Mouse (Mus musculus): Measurements from ENCODE around the gene Grn. TPM values are rescaled to one million over a fixed set of nuclear protein-coding genes. Genes with fewer than 3 reads are reported as not detected.
A peak's percentile ranks its signal among the peaks of the same experiment; 100 is the strongest.
"Not testable (repeated sequence)": the region's sequence is repeated elsewhere in the genome, so short reads cannot be mapped to it uniquely, and the experiment has no call there.

Gene Grn
- 10 to 100 TPM; 58.3 to 60.1 TPM for total RNA-seq (2021)

DNA sequence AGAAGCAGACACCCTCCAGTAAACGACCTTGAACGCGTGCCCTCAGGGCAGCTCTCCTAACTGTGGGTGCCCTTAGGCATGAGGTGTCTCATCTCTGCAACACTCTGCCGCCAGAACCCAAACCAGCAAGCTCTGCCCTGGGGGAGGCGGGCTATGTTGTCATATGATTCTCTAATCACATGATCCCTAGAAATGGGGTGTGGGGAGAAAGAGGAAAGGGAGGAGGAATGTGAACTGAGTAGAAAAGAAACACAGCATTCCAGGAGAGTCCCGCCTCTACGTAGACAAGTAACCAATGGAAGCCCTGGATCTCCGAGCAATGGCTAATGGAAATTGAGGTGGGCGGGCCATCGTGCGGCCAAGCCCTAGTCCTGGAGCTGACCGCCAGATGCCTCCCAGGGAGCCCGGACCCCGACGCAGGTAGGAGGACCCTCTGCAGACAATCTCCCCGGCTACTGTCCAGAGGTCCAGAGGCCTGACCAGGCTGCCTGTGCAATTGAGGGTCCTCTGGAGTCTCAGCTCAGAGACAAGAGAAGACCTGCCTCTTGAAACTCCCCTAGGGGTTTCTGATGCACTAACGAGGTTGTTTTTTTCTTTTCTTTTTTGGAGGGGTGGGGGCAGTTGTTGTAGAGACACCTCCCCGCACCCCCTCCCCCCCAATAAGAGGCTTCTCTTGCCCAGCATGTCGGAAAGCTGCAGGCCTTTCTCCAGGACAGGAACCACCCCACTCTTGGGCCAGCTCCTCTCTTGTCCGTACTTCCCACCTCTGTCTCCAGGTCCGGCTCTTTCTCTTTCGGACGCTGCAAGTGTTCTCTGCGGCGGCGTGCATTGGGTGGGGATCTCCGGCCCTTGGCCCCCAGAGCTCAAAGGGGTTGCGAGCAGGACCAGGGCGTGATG, at the start of gene Grn:
Gene Grn, plus strand, starts transcription at position 195 of the 897 bp plus-strand sequence.
- peak; percentile 85 to 88 for DNase-seq (ENCODE audit: low spot score in 2 of 2)
- intact Hi-C loops (cut with DNase I): loop anchor here (2.0 to 5.0 kb wide), 2 partner anchors 122 to 228 kb away; no protein-coding TSS in a partner anchor

DNA sequence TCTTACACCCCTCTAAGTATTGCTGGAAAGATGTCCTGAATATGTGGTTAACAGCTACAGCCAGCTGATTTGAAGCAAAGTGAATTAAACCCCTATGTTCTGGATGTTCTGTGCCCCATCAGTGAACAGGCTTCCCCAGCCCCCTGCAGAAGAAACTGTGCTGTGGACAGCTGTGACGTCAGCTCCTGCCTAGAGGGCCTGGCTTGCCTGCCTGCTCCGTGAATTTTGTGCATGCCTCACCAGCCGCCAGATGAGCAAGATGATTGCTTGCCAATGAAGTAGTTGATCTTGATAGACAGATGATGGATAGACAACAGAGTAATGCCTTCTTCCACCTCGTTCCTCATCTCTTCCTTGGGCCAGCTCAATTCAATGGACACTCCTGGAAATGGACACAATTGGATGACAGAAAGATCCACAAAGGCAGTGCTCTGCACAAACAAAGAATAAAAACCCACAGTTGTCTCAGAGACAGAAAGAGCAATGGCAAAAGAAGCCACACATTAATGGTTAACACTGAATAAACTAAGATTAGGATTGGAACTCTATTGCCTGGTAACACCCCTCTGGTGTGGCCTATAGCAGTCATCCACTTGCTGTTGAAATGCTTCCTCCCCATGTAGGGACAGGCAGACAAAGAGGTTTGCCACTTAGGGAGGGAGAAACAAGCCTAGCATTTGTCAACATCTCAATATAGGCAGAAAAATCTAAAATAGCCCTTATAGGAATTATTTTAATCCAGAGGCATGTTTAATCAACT, 48.6 kb upstream of the Grn start:
- DNase-seq (ENCODE audit: low spot score in 2 of 2): no peak
- intact Hi-C loops (cut with DNase I): no loop called here

DNA sequence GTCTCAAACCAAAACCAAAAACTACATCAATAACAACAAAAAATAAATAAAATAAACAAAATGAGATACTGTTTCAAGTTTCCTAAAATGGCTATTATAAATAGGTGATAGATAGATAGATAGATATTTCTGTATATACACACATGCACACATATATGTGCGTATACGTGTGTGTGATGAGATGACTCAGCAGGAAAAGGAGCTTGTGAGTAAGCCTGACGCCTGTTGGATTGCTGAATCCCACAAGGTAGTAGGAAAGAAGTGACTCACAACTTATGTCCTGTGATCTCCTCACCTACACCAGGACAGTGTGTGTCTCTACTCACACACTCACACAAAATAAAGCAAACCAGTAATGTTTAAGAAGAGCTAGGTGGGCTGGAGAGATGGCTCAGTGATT, 47.3 kb upstream of the Grn start:
- no peak for DNase-seq (ENCODE audit: low spot score in 2 of 2)

DNA sequence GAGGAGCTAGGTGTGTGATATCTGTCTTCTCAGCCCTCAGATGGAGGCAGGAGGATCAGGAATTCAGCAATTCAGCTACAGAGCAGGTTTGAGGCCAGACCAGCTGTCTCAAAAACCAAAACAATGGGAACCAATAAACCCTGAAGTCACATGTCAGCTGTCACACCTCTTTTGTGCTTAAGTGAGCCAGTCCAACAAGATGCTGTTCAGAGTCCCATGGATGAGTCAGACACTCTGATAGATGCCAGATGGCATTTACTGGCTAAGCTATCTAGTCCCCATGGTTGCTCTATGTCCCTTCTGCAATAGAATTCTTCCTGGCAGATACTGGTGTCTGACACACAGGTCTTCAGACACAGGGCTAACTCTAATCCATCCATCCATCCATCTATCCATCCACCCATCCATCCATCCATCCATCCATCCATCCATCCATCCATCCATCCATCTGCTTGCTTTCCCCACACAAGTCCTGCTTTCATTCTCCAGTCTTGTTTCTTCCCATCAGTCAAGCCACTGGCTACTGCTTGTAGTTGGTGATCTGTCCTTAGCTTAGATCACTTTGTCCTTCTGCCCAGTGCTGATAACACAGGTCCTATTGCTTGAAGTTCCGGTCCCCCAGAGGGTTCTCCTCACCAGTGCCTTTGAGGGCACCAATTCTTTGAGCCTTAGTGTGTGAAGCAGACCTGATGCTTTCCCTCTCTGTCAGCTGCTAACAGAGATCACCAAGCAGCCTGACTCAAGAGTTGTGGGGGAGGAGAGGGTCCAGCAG, 46.6 kb upstream of the Grn start:
- DNase-seq (ENCODE audit: low spot score in 2 of 2): no peak
- intact Hi-C loops (cut with DNase I): no loop called here

More for the DNA sequence above, 47.3 kb upstream of the Grn start:
- intact Hi-C loops (cut with DNase I): no loop called here

DNA sequence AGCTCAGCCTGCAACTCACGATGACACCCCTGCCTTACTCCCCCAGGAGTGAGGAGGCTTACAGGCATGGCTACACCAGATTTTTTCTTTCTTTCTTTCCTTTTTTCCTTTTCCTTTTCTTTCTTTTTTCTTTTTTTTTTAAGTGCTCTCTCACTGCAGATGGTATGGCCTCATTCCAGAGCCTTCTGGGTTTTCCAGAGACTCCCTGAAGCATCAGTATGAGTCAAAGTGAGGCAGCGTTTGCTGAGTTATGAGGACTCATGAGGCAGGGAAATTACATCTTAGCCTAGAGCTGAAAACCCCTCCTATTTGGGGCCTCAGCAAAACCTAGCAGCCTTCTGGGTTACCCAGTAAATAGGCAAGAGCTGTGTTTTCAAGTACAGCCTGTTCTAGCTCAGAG, 45.7 kb upstream of the Grn start:
- DNase-seq (ENCODE audit: low spot score in 2 of 2): peak in 1 of 2 experiments; percentile 41

DNA sequence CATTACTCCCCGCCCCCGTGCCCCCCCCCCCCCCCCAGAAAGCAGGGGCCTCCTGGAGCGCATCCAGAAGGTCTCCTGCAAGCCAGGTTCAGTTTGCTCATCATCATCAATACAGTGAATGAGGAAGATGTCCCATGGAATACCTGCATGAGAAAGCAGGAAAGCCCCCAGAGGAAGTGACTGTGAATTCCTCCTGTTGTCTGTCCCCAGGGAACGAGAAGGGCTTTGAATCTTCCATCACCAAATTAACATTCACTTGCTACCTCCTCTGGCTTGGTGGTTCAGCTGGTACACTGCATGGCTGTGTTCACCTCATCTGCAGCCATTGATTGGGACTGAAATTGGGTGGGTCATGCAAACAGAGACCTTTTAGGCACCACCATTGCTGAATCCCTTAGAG, 45.0 kb upstream of the Grn start:
- intact Hi-C loops (cut with DNase I): no loop called here

More for the DNA sequence above, 45.7 kb upstream of the Grn start:
- intact Hi-C loops (cut with DNase I): no loop called here

DNA sequence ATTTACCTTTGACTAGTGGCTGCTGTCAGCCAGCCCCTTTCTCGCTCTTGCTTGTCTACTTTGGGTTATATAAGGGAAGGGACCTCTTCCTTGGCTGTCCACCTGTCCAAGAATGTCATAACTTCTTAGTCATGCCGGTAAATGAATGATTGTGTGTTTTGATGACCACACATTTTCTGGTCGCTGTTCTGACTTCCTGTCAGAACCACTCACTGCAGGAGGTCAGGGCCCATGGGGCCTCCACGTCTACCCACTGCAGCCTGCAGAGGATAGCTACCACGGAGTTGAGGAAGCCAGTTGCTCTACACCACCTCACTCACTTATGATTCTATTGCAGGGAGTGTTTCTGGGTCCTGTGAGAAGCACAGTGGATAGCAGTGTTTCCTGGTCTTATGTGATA, 44.0 kb upstream of the Grn start:
- DNase-seq (ENCODE audit: low spot score in 2 of 2): no peak
- intact Hi-C loops (cut with DNase I): no loop called here

More for the DNA sequence above, 45.0 kb upstream of the Grn start:
- DNase-seq (ENCODE audit: low spot score in 2 of 2): no peak

DNA sequence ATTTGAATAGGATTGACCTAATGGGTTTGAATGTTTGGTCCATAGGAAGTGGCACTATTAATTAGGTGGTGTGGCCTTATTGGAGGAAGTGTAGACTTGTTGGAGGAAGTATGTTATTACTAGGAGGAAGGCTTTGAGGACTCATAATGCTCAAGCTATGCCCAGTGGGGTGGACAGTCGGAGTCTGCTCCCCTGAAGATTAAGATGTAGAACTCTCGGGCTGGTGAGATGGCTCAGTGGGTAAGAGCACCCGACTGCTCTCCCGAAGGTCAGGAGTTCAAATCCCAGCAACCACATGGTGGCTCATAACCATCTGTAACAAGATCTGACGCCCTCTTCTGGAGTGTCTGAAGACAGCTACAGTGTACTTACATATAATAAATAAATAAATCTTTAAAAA, 40.7 kb upstream of the Grn start:
- intact Hi-C loops (cut with DNase I); DNase-seq (ENCODE audit: low spot score in 2 of 2): not testable (repeated sequence)

DNA sequence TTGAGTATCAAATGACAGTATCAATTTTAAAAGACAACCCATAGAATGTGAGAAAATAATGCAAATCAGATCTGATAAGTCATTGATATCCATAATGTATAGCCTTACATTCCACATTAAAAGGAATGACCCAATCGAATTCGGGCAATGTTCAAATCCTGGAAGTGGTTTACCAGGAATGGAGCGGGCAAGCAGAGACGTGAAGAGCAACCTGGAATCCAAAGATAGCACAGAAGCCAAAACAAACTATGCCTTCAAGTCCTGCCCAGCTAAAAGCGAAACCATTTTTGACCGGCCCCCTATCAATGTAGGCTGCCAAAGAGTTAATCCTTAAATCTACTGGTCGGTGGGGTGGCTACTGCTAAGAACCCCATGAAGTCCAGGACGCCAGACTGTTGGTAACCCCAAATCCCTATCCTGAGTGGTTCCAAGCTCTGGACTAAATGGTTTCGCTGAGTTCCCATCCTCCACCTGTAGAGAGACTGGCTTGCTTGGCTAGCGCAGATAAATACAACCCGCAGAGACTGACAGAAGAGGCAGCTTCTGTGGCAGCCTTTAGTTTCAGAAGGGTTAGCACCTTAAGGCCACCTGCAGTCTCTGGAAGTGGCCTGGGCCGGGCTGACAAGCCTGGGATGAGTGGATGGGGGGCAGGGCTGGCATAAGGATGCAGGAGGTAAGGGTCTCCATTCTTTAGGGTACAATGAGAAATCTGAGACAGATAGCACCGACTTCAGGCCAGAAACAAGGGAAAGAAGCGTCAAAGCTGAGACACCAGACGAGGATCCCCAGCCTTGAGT, 37.5 kb upstream of the Grn start:
- DNase-seq (ENCODE audit: low spot score in 2 of 2): no peak
- intact Hi-C loops (cut with DNase I): no loop called here

DNA sequence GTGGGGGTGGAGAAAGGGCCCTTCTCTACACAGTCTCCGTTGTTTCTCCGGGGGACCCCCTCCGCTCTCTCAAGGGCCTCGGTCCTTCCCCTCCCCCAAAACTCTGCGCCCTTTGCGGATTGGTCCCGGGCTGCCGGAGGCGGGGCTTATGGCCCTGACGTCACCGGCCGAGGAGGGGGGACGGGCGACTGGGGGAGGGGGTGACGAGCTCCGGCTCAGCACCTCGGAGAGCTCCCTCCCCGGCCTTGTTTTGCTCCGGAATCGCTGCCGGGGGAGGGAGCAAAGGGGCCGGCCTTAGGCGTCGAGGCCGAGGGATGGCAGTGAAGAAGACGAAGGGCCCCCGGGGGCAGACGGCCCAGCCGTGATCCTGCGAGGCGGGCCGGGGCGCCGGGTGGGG, 36.9 kb upstream of the Grn start, which contains the start of gene Rundc3a:
Gene Rundc3a, plus strand, starts transcription at position 166 of the 397 bp plus-strand sequence.
- intact Hi-C loops (cut with DNase I): no loop called here
- peak; percentile 93 to 95 for DNase-seq (ENCODE audit: low spot score in 2 of 2)

DNA sequence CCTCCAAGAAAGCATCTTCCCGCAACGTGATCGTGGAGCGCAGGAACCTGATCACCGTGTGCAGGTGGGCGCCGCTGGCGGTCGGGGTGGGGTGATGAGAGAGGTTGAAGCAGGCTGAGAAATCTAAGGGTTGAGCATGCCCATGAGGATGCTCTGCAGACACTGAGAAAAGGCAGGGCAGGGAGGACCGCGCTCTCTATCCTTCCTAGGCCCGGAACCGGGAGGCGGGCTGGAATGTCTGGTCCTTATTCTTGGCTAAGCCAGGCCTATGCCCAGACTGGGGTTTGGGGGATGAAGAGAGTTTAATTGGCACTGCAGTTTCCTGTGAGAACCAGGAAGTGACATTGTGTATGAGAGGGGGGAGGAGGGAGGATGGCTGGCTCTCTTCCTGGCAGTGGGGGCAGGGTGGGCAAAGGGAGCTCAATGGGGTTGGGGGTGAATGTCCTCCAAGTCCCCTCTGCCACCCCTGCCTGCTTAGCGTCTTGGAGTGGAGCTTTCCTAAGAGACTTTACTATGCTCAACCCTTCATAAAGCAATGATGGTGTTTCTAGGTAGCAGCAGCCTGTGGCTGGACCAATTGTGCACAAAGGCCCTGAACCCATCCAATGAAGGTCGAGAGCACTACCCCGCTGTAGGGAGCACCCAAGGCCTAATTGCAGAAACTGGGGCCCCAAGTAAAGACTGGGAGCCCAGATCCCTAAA, 36.2 kb upstream of the Grn start:
- peak; percentile 49 to 55 for DNase-seq (ENCODE audit: low spot score in 2 of 2)
- intact Hi-C loops (cut with DNase I): loop anchor here (1.0 kb wide), 1 partner anchor 74 kb away; no protein-coding TSS in a partner anchor

DNA sequence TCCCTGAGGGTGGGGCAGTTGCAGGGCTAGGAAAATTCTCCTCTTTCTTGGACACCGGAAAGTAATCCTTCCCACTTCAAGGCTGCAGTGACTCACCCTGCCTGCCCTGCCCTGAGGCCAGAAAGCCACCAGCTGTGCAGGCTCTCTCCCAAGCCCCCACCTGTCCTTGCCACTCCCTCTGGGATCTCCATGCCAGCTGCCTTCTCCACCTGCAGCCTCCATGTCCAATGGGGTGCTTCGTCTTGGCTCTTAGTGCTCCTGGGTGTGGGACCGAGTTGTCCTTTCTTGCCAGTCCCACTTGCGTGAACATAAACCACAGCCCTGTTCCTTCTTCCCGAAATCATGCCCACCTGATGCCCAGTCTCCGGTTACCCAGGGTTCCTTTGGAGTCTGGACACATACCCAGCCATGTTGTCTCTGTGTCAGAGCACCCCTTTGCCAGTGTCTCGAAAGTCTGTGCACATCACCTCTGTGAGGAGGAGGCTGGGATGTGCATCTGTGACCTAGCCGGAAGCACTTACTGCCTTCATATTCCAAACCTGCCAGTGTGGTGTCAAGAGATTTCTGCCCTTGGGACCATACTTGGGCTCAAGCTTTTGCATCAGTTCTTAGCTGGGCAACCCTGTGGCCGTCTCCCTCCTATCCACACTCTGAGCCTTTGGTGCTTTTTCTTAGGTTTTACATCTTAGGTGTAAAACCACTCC, 35.5 kb upstream of the Grn start:
- peak in 1 of 2 experiments; percentile 18 for DNase-seq (ENCODE audit: low spot score in 2 of 2)
- intact Hi-C loops (cut with DNase I): loop anchor here (1.0 to 5.0 kb wide), 2 partner anchors 43 to 74 kb away; no protein-coding TSS in a partner anchor

DNA sequence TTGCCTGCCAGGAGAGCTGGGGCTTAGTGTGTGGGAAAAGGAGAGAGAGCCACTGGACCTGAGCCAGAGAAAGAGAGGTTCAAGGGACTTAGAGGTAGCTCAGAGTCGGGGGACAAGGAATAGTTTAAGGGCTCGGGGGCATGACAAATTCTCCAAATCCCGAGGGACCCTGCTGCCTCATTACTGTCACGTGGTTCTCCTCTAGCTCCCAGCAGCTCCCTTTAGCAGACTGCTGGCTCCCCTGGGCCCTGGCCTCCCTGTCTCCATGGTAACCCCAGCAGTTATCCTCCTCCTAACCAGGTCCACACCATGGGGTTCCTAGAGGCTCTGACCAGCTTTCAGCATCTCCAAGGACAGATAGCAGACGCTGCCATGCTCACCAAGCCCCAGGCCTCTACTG, 34.9 kb upstream of the Grn start:
- intact Hi-C loops (cut with DNase I): loop anchor here (5.0 kb wide), 1 partner anchor 42 kb away; no protein-coding TSS in a partner anchor
- no peak for DNase-seq (ENCODE audit: low spot score in 2 of 2)

DNA sequence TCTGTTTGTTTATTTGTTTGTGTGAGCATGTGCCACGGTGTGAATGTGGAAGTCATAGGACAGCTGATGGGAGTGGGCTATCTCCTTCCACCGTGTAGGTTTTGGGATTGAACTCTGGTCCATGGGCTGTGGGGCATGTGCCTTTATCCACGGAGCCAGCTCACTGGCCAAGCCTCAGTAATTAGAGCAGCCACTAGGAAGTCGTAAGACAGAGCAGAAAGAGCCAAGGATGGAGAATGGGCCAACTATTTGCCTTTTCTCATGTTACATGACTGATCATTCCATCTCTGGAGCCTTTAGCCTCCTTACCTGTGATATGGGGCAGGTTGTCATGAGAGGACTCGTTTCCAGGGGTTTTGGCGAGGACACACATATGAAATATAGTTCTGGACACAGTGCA, 33.9 kb upstream of the Grn start:
- no peak for DNase-seq (ENCODE audit: low spot score in 2 of 2)
- intact Hi-C loops (cut with DNase I): loop anchor here (5.0 kb wide), 1 partner anchor 41 kb away; no protein-coding TSS in a partner anchor

DNA sequence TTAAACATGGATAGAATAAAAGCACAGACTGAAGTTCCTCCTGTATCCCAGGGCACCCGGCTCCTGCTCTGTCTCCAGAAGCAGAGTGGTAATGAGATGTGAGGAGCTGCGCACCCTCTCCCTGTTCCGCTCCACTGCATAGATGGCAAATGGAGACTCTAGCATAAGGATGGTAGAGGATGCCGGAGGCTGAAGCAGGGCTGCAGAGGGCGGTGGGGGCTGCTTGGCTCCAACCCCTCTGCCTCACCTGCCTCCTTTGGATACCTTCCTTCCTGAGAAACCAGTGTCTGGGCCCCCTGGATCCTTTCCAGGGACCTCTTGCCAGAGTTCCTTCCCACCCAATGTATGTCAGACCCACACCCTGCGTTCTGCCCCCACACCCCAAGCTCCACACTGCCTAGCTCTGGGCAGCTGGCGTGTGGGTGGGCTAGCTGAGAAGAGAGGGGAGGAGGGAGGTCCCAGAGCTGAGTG, 33.4 kb upstream of the Grn start:
- DNase-seq (ENCODE audit: low spot score in 2 of 2): peak; percentile 67 to 79
- intact Hi-C loops (cut with DNase I): loop anchor here (5.0 kb wide), 1 partner anchor 41 kb away; no protein-coding TSS in a partner anchor

DNA sequence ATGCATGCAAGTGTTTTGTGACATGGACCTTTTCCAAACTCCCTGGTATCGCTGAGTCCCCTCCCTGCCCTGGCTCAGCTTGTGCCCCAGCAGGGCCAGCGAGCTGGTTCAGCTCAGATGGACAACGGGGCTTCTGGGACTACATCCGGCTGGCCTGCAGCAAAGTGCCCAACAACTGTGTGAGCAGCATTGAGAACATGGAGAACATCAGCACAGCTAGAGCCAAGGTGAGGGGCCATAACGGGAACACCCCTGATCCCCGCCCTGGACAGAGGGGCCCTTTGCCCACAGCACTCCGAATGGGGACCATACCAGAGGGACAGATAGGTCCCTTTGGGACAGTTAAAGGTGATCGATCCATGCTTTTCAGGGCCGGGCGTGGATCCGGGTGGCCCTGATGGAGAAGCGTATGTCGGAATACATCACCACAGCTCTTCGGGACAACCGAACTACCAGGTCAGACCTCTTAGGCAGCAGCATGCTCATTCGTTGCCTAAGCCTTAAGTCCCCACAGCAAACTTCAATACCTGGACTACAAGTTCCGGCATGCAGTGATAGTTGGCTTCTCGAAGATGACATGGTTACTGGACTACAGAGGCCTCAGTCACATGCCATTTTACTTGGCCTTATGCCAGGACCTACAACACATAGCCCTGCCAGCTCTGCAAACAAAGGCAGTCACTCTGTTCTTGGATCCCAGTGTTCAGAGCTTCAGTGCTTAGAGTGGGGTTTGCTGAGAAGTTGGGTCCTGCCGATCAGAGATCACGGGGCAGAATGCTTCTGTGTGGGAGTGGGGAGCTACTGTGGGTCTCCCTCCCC, 31.9 kb upstream of the Grn start:
- intact Hi-C loops (cut with DNase I): loop anchor here (5.0 kb wide), 1 partner anchor 39 kb away; no protein-coding TSS in a partner anchor
- DNase-seq (ENCODE audit: low spot score in 2 of 2): peak in 1 of 2 experiments; percentile 31
